Mouse (Mus musculus): Measurements from ENCODE around the gene Cxcl14. TPM values are rescaled to one million over a fixed set of nuclear protein-coding genes. Genes with fewer than 3 reads are reported as not detected.
A peak's percentile ranks its signal among the peaks of the same experiment; 100 is the strongest.

Gene Cxcl14
- 29.8 and 112 TPM in 2 replicates for polyA plus RNA-seq (2016; fragmentation: Nextera tagmentation; extraction: Ambion mirVana)

- 0 out of 2 replicates have a peak, but pooled peaks cover 10% of the 10 kb centered on the region for H3K36me3 ChIP-seq
- H3K4me1 ChIP-seq: peaks cover 47% of the 10 kb centered on the region
- H3K27me3 ChIP-seq (ENCODE audit: low read depth, poor library complexity, severe bottlenecking): peaks cover 81% of the 10 kb centered on the region
- DNase-seq (ENCODE audit: low spot score): peak; percentile 72
- H3K4me3 ChIP-seq: peak within 1 kb of the TSS; percentile 69
- under 1% methylated on average over 76 of the region's 76 CpGs for WGBS
- no peaks in the 10 kb centered on the region for H3K9me3 ChIP-seq (replicated peaks)
- peak within 1 kb of the TSS; percentile 89 for H3K27ac ChIP-seq
Measured at GRCm38 (mm10) chr13:56295943-56296658, at the start of gene Cxcl14. Cxcl14 (minus strand) TSS chr13:56296551.

GRCm38 (mm10) chr13:56344355-56344754 lies 48.0 kb upstream of the Cxcl14 start:
- no peak for DNase-seq (ENCODE audit: low spot score)
- 0 out of 2 replicates have a peak overlapping the region, but pooled peaks have one; percentile 50 for H3K27ac ChIP-seq
- H3K4me1 ChIP-seq: peaks cover 25% of the 10 kb centered on the region
- no peaks in the 10 kb centered on the region for H3K9me3 ChIP-seq (replicated peaks)
- WGBS: 78% methylated on average over 12 of the region's 12 CpGs
- no peaks in the 10 kb centered on the region for H3K27me3 ChIP-seq (ENCODE audit: low read depth, poor library complexity, severe bottlenecking)
- H3K4me3 ChIP-seq: no peak overlapping the region
- no peaks in the 10 kb centered on the region for H3K36me3 ChIP-seq

GRCm38 (mm10) chr13:56342491-56342890 lies 46.1 kb upstream of the Cxcl14 start:
- 88% methylated on average over 10 of the region's 10 CpGs for whole genome bisulfite sequencing
- no peak for DNase-seq (ENCODE audit: low spot score)
- H3K27me3 ChIP-seq (ENCODE audit: low read depth, poor library complexity, severe bottlenecking): no peaks in the 10 kb centered on the region
- no peak overlapping the region for H3K4me3 ChIP-seq
- H3K9me3 ChIP-seq (replicated peaks): no peaks in the 10 kb centered on the region
- peaks cover 25% of the 10 kb centered on the region for H3K4me1 ChIP-seq
- no peaks in the 10 kb centered on the region for H3K36me3 ChIP-seq
- no peak overlapping the region for H3K27ac ChIP-seq

- DNase-seq (ENCODE audit: low spot score): no peak
- 93% methylated on average over 13 of the region's 13 CpGs for WGBS
- Histone ChIP-seq H3K4me1 (peaks cover 12% of the 10 kb centered on the region; the same call in 1 of the 2 replicates), H3K9me3 (replicated peaks) (no peaks in the 10 kb centered on the region), H3K27me3 (ENCODE audit: low read depth, poor library complexity, severe bottlenecking) (no peaks in the 10 kb centered on the region), H3K36me3 (no peaks in the 10 kb centered on the region), H3K4me3 (no peak overlapping the region), H3K27ac (no peak overlapping the region)
Measured at GRCm38 (mm10) chr13:56340513-56340912, 44.2 kb upstream of the Cxcl14 start.

- H3K9me3 ChIP-seq (replicated peaks): no peaks in the 10 kb centered on the region
- H3K4me1 ChIP-seq: peaks cover 13% of the 10 kb centered on the region
- WGBS: 90% methylated on average over 8 of the region's 8 CpGs
- H3K4me3 ChIP-seq: no peak overlapping the region
- no peaks in the 10 kb centered on the region for H3K36me3 ChIP-seq
- no peaks in the 10 kb centered on the region for H3K27me3 ChIP-seq (ENCODE audit: low read depth, poor library complexity, severe bottlenecking)
- DNase-seq (ENCODE audit: low spot score): no peak
- H3K27ac ChIP-seq: no peak overlapping the region
Measured at GRCm38 (mm10) chr13:56339816-56340215, 43.5 kb upstream of the Cxcl14 start.

- Histone ChIP-seq H3K27ac (no peak overlapping the region), H3K4me1 (peaks cover 16% of the 10 kb centered on the region), H3K9me3 (replicated peaks) (no peaks in the 10 kb centered on the region), H3K27me3 (ENCODE audit: low read depth, poor library complexity, severe bottlenecking) (no peaks in the 10 kb centered on the region), H3K4me3 (no peak overlapping the region), H3K36me3 (no peaks in the 10 kb centered on the region)
- DNase-seq (ENCODE audit: low spot score): no peak
- WGBS: 68% methylated on average over 8 of the region's 8 CpGs
Measured at GRCm38 (mm10) chr13:56336982-56337381, 40.6 kb upstream of the Cxcl14 start.

GRCm38 (mm10) chr13:56334802-56335690 lies 38.7 kb upstream of the Cxcl14 start:
- DNase-seq (ENCODE audit: low spot score): no peak
- Histone ChIP-seq H3K9me3 (replicated peaks) (no peaks in the 10 kb centered on the region), H3K27ac (peak overlapping the region; percentile 1; the same call in 1 of the 2 replicates), H3K4me3 (no peak overlapping the region), H3K4me1 (peaks cover 21% of the 10 kb centered on the region), H3K36me3 (no peaks in the 10 kb centered on the region), H3K27me3 (ENCODE audit: low read depth, poor library complexity, severe bottlenecking) (peaks cover 10% of the 10 kb centered on the region; the same call in 1 of the 2 replicates)
- 60% methylated on average over 10 of the region's 10 CpGs for WGBS

- no peak for DNase-seq (ENCODE audit: low spot score)
- H3K27me3 ChIP-seq (ENCODE audit: low read depth, poor library complexity, severe bottlenecking): peaks cover 12% of the 10 kb centered on the region; the same call in 1 of the 2 replicates
- 84% methylated on average over 8 of the region's 8 CpGs for WGBS
- H3K36me3 ChIP-seq: no peaks in the 10 kb centered on the region
- H3K9me3 ChIP-seq (replicated peaks): no peaks in the 10 kb centered on the region
- no peak overlapping the region for H3K4me3 ChIP-seq
- H3K4me1 ChIP-seq: peaks cover 25% of the 10 kb centered on the region
- 0 out of 2 replicates have a peak overlapping the region, but pooled peaks have one; percentile 1 for H3K27ac ChIP-seq
Measured at GRCm38 (mm10) chr13:56334236-56334635, 37.9 kb upstream of the Cxcl14 start.

- DNase-seq (ENCODE audit: low spot score): no peak
- H3K4me3 ChIP-seq: no peak overlapping the region
- 84% methylated on average over 6 of the region's 6 CpGs for WGBS
- H3K27me3 ChIP-seq (ENCODE audit: low read depth, poor library complexity, severe bottlenecking): peaks cover 12% of the 10 kb centered on the region; the same call in 1 of the 2 replicates
- H3K9me3 ChIP-seq (replicated peaks): no peaks in the 10 kb centered on the region
- H3K36me3 ChIP-seq: no peaks in the 10 kb centered on the region
- no peak overlapping the region; the same call in 1 of the 2 replicates for H3K27ac ChIP-seq
- peaks cover 40% of the 10 kb centered on the region for H3K4me1 ChIP-seq
Measured at GRCm38 (mm10) chr13:56332356-56332755, 36.0 kb upstream of the Cxcl14 start.

GRCm38 (mm10) chr13:56330603-56331455 lies 34.5 kb upstream of the Cxcl14 start:
- H3K36me3 ChIP-seq: no peaks in the 10 kb centered on the region
- no peak overlapping the region for H3K4me3 ChIP-seq
- WGBS: 81% methylated on average over 10 of the region's 10 CpGs
- no peaks in the 10 kb centered on the region for H3K9me3 ChIP-seq (replicated peaks)
- H3K27ac ChIP-seq: peak overlapping the region; percentile 58
- peaks cover 12% of the 10 kb centered on the region; the same call in 1 of the 2 replicates for H3K27me3 ChIP-seq (ENCODE audit: low read depth, poor library complexity, severe bottlenecking)
- H3K4me1 ChIP-seq: peaks cover 43% of the 10 kb centered on the region
- no peak for DNase-seq (ENCODE audit: low spot score)

GRCm38 (mm10) chr13:56329769-56330168 lies 33.4 kb upstream of the Cxcl14 start:
- DNase-seq (ENCODE audit: low spot score): no peak
- no peaks in the 10 kb centered on the region for H3K9me3 ChIP-seq (replicated peaks)
- H3K4me1 ChIP-seq: peaks cover 39% of the 10 kb centered on the region
- WGBS: 80% methylated on average over 6 of the region's 6 CpGs
- peak overlapping the region; percentile 42; the same call in 1 of the 2 replicates for H3K27ac ChIP-seq
- no peak overlapping the region for H3K4me3 ChIP-seq
- peaks cover 12% of the 10 kb centered on the region; the same call in 1 of the 2 replicates for H3K27me3 ChIP-seq (ENCODE audit: low read depth, poor library complexity, severe bottlenecking)
- H3K36me3 ChIP-seq: no peaks in the 10 kb centered on the region

GRCm38 (mm10) chr13:56329165-56329564 lies 32.8 kb upstream of the Cxcl14 start:
- H3K4me1 ChIP-seq: peaks cover 36% of the 10 kb centered on the region
- DNase-seq (ENCODE audit: low spot score): no peak
- H3K27ac ChIP-seq: no peak overlapping the region
- no peaks in the 10 kb centered on the region for H3K36me3 ChIP-seq
- 68% methylated on average over 6 of the region's 6 CpGs for WGBS
- H3K9me3 ChIP-seq (replicated peaks): no peaks in the 10 kb centered on the region
- peaks cover 12% of the 10 kb centered on the region; the same call in 1 of the 2 replicates for H3K27me3 ChIP-seq (ENCODE audit: low read depth, poor library complexity, severe bottlenecking)
- no peak overlapping the region for H3K4me3 ChIP-seq

Measured in limb, embryonic 10.5 days (tissue).